Comparison of ENCODE assay signal across 9 mouse cellular contexts in the genomic region with DNA sequence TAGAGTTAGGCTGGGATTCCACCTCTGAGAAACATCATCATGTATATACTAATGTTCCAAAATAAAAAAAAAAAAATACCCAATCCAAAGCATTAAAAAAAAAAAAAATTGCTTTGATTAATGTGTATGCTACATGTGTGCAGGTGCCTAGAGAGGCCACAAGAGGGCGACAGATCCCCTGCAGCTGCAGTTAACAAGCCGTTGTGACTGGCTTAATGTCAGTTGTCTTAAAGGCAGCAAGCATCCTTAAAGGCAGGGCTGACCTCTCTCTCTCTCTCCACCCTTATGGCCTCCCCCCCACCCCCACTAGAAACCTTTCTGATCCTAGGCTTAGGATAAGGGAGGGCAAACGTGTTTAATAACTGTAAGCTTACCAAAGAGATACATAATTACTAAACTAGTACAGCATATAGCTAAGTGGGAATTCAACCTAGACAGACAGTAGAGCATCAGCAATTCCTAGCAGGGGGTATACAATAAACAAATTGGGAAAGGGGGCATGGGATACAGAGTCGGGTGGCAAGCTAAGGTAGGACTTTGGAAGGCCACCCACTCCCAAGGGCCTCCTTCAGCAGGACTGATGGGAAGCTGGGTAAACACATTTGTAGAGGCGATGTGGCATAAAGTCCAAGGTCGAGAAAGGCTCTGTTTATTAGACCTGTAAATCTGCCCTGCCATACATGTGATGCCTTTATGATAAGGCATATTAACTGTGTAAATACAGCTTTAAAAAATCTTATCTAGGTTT. TPM values are rescaled to one million over a fixed set of nuclear protein-coding genes. Genes with fewer than 3 reads are reported as not detected.
DNase-seq lines count a peak whose midpoint lies in the region; ATAC-seq and TF ChIP-seq lines count a peak whose summit lies in the region.
"Had no signal": no experiment of that assay in that cellular context is flagged by ENCODE, and none has a peak within 500 bp of the region (broad histone marks: within the 10 kb centered on the region; RNA-seq: fewer than 3 reads in every experiment).

No protein-coding gene starts in this region.

- H3K9me3 ChIP-seq in forebrain, embryonic 10.5 days: no peaks in the 10 kb centered on the region
- no peaks in the 10 kb centered on the region for H3K9me3 ChIP-seq in forebrain, embryonic 13.5 days (replicated peaks)
- no peaks in the 10 kb centered on the region for H3K9me3 ChIP-seq in intestine, embryonic 15.5 days

- TF ChIP-seq CTCF in thymus, adult 2 months (IDR thresholded peaks at IDR 0.05; ENCODE audit: borderline replicate concordance, control insufficient read depth, extremely low read depth, insufficient read depth, low read length, poor library complexity): no peak

- H3K27me3 ChIP-seq in forebrain, embryonic 10.5 days (ENCODE audit: poor library complexity, severe bottlenecking): no peaks in the 10 kb centered on the region
- no peaks in the 10 kb centered on the region for H3K27me3 ChIP-seq in forebrain, embryonic 13.5 days
- H3K27me3 ChIP-seq in thymus, adult 2 months (ENCODE audit: control insufficient read depth, insufficient read depth, low read length): no peaks in the 10 kb centered on the region
- no peaks in the 10 kb centered on the region for H3K27me3 ChIP-seq in intestine, embryonic 15.5 days (replicated peaks)
- H3K27me3 ChIP-seq: limb, embryonic 13.5 days had no signal

- H3K36me3 ChIP-seq in forebrain, embryonic 10.5 days (replicated peaks): no peaks in the 10 kb centered on the region
- no peaks in the 10 kb centered on the region for H3K36me3 ChIP-seq in forebrain, embryonic 13.5 days (ENCODE audit: poor library complexity, severe bottlenecking)
- H3K36me3 ChIP-seq in thymus, adult 2 months (ENCODE audit: control insufficient read depth, insufficient read depth, low read length): no peaks in the 10 kb centered on the region
- H3K36me3 ChIP-seq in intestine, embryonic 15.5 days: no peaks in the 10 kb centered on the region
- H3K36me3 ChIP-seq: limb, embryonic 13.5 days had no signal

- WGBS in forebrain, embryonic 10.5 days: 60% methylated on average over 6 of the region's 6 CpGs
- 66% methylated on average over 6 of the region's 6 CpGs for WGBS in forebrain, embryonic 13.5 days
- 74% methylated on average over 6 of the region's 6 CpGs for WGBS in thymus, adult 2 months
- WGBS in intestine, embryonic 15.5 days: 45% methylated on average over 6 of the region's 6 CpGs

- no peak overlapping the region for H3K4me2 ChIP-seq in forebrain, embryonic 13.5 days
- 0 out of 2 replicates have a peak overlapping the region, but pooled peaks have one; percentile 24 for H3K4me2 ChIP-seq in intestine, embryonic 15.5 days (replicated peaks)
- H3K4me2 ChIP-seq: limb, embryonic 13.5 days had no signal

- H3K4me1 ChIP-seq in forebrain, embryonic 10.5 days: no peaks in the 10 kb centered on the region
- H3K4me1 ChIP-seq in forebrain, embryonic 13.5 days: no peaks in the 10 kb centered on the region
- H3K4me1 ChIP-seq in thymus, adult 2 months (replicated peaks; ENCODE audit: control insufficient read depth, insufficient read depth, low read length): no peaks in the 10 kb centered on the region
- H3K4me1 ChIP-seq in intestine, embryonic 15.5 days (replicated peaks): no peaks in the 10 kb centered on the region; the same call in 1 of the 2 replicates

- peak; percentile 31 for DNase-seq in forebrain, embryonic 10.5 days (ENCODE audit: extremely low spot score, low spot score)
- DNase-seq in thymus, adult 2 months: peak; percentile 7
- DNase-seq in thymus, adult 18-20 months: no peak
- no peak for DNase-seq in ovary, postnatal 14 days (ENCODE audit: low spot score)
- DNase-seq in right cerebral cortex, postnatal 25 days: no peak

- no peak; the same call in 1 of the 2 replicates for ATAC-seq in forebrain, embryonic 13.5 days
- peak; percentile 93 for ATAC-seq in intestine, embryonic 15.5 days
- ATAC-seq in megakaryocyte-erythroid progenitor cell, adult 5-6 weeks (replicated peaks; ENCODE audit: low FRiP score, low TSS enrichment, poor library complexity, severe bottlenecking): peak; percentile 63; the same call in 1 of the 2 replicates

- H3K4me3 ChIP-seq in forebrain, embryonic 10.5 days: no peak overlapping the region
- H3K4me3 ChIP-seq in forebrain, embryonic 13.5 days: no peak overlapping the region
- H3K4me3 ChIP-seq in thymus, adult 2 months (ENCODE audit: control insufficient read depth, insufficient read depth, low read length): no peak overlapping the region
- H3K4me3 ChIP-seq in intestine, embryonic 15.5 days (replicated peaks): no peak overlapping the region
- H3K4me3 ChIP-seq: limb, embryonic 13.5 days had no signal

- H3K27ac ChIP-seq in forebrain, embryonic 10.5 days: no peak overlapping the region
- no peak overlapping the region for H3K27ac ChIP-seq in forebrain, embryonic 13.5 days
- no peak overlapping the region for H3K27ac ChIP-seq in thymus, adult 2 months (ENCODE audit: control insufficient read depth, insufficient read depth, low read length)
- peak overlapping the region; percentile 62 for H3K27ac ChIP-seq in intestine, embryonic 15.5 days
- H3K27ac ChIP-seq: limb, embryonic 13.5 days had no signal

- TF ChIP-seq POLR2A in thymus, adult 2 months (IDR thresholded peaks at IDR 0.05; ENCODE audit: control insufficient read depth, extremely low read depth, insufficient read depth, low read length, poor library complexity): no peak

- H3K9ac ChIP-seq in forebrain, embryonic 13.5 days: no peak overlapping the region
- H3K9ac ChIP-seq in intestine, embryonic 15.5 days: no peak overlapping the region
- H3K9ac ChIP-seq: limb, embryonic 13.5 days had no signal

RNA-seq across cellular contexts. Expression of a gene that starts 45.0 kb away (rescaled TPM):
- polyA plus RNA-seq in forebrain, embryonic 10.5 days (2016; fragmentation: Nextera tagmentation; extraction: Ambion mirVana): 1.3 and 1.6 TPM in 2 replicates
- polyA plus RNA-seq in forebrain, embryonic 13.5 days (2015; fragmentation: Nextera tagmentation; extraction: Ambion mirVana): 3.4 and 4.7 TPM in 2 replicates
- 1.2 and 2.0 TPM in 2 replicates for polyA plus RNA-seq in thymus, adult 2 months (2012; rRNA removed)
- polyA plus RNA-seq in intestine, embryonic 15.5 days (2015; fragmentation: Nextera tagmentation; extraction: Ambion mirVana): 6.4 and 7.7 TPM in 2 replicates
- total RNA-seq in megakaryocyte-erythroid progenitor cell, adult 5-6 weeks (2014; fragmentation: Nextera tagmentation): 1.1 TPM in 1 of 2 replicates, not detected in the other
- total RNA-seq in megakaryocyte-erythroid progenitor cell, adult 5-6 weeks (2017): 0.11 and 0.33 TPM in 2 replicates

Comparison
In these comparisons a context has a peak if more than half of its experiments do, and no peak if none do; other contexts are left out.
1. DNase-seq: peak in forebrain, embryonic 10.5 days (single experiment) and thymus, adult 2 months (single experiment); none in thymus, adult 18-20 months (0 of 2), ovary, postnatal 14 days (single experiment) and right cerebral cortex, postnatal 25 days (single experiment).